Mouse (Mus musculus) spleen, postnatal 0 days (tissue): ENCODE measurements around the gene Gaa. TPM values are rescaled to one million over a fixed set of nuclear protein-coding genes. Genes with fewer than 3 reads are reported as not detected.

Experiments used
- polyA plus RNA-seq: library from polyadenylated mRNA; unstranded; fragments of >200 nt; fragmentation: Nextera tagmentation; extraction: Ambion mirVana; gene quantifications from 2 replicates; pipeline ENCODE4 v1.2.1, GENCODE M21; 2015

Gaa gene
- 17.7 and 23.8 TPM in 2 replicates for polyA plus RNA-seq

DNA sequence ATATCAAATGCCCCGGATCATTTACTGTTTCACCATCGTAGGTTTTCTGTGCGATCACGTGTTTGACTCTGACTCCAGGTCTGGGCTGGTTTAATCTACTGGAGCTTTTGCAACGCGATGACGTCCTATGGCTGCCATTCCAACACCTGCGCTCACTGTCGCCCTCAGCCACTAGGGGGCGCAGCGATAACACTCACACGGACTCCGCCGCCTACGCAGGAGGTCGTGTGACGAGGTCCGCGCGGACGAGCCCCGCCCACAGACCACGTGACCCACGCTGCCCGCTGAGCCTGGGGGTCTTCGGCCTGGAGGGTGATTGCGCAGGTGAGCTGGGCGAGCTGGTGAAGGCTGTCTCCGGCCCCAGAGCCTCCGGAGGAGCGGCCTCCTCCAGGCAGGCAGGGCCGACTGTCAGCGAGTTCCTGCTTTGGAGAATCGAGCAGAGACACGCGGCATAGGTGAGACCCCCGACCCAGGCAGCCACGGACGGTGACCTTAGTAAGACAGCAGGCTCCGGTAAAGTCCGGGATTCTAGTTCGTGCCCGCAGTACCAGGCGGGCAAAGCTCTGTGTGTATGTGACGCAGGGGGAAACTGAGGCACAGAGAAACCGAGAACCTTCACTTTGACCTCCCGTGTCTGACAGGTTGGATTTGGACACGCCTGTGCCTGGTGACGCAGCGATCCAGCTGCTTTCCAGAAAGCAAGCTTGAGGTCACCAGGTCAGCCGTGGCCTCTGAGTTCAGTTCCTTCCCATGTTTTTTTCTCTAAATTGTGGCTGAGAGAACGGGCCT is at the start of gene Gaa:
TSS of gene Gaa (plus strand) at position 120 of the 789 bp plus-strand sequence.

DNA sequence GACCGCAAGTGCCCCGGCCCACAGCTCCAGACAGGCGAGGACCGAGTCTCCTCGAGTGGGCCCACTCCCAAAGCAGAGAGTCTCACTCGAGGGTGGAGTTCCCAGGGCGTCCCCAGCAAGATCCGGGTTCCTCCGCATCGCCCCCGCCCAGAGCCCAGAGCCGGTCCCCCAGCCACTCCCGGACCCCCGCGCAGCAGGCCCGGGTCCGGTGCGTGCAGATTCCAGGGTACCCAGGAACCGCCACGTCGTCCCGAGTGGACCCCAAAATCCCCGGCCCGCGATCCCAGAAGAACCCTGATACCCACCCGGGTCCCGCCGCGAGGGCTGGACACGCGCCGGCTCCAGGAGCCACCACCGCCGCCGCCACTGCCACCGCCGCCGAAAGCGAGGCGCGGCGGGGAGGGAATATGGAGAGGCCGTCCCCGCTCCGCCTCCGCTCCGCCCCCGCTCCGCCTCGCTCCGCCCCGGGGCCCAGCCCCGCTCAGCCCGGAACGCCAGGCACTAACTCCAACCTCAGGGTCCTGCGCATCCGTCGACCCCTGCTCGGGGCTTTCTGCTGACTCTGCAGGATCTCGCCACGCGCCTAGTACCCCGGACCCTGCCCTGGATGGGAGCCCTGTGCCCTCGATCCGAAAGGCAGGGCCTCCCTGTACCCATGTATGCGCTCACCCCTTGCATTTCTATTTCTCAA is 39.5 kb upstream of the Gaa start, which contains the start of the genes Tbc1d16 and Ccdc40:
TSS of gene Tbc1d16 (minus strand) at position 409 of the 691 bp plus-strand sequence.
TSS of gene Ccdc40 (plus strand) at position 482 of the 691 bp plus-strand sequence.

DNA sequence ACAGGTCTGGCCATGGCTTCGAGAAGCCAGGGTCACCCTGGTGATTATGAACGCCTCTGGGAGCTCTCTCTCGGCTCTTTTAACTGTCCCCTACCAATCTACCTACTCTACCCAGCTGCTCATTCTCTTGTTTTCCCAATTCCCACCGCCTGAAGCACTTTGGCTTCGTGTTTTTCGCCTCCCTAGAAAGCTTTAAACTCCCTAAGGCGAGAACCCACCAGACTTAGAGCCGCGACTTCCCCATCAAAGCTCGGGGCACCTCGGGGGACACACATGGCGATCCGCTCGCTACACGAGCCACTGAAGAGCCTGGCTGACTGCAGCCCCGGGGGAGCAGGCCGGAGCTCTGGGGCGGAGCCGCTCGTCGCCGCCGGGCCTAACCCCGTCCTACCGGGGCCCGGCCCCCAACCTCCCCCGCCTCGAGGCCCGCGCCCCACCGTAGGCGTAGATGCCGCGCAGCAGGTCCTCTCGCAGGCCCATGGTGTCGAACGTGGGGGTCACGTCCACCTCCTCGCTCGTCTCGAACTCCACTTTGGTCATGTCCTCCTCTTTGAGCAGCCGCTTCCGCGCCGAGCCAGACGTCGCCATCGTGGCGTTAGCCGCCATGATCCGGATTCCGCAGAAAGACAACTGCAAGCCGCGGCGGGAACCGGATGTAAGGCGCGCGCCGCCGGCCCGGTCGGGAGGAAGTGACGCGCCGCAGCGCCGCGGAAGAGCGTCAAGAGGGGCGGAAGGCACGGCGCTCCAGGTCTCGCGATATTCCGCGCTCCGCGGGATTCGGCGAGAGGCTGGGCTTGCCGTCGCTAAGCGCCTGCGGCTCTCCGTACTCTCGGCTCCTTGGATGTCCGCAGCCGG is 31.9 kb downstream of the Gaa start, which contains the start of gene Eif4a3:
TSS of gene Eif4a3 (minus strand) at position 699 of the 855 bp plus-strand sequence.

DNA sequence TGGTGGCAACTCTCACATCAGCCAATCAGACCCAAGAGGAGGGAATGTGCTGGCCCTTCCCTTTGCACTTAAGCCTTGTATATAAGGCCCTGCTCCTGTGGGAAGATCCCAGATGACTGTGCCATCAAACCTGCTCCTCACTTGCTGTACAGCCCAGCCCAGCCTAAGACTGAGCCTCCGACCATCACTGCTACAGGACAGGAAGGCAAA is 39.9 kb downstream of the Gaa start, which contains the start of gene Card14:
TSS of gene Card14 (plus strand) at position 111 of the 210 bp plus-strand sequence.

Other genes with a start within 250 kb of the Gaa start
- gene Cbx2, start 244.9 kb upstream of the Gaa start, polyA plus RNA-seq = 1.6 and 2.5 TPM in 2 replicates
- gene Cbx8, start 226.9 kb upstream of the Gaa start, polyA plus RNA-seq = 2.2 and 2.8 TPM in 2 replicates
- gene Cbx4, start 181.7 kb upstream of the Gaa start, polyA plus RNA-seq = 3.7 and 5.1 TPM in 2 replicates
- 1.9 and 3.0 TPM in 2 replicates for gene Tbc1d16, start 39.4 kb upstream of the Gaa start, polyA plus RNA-seq
- gene Ccdc40, start 39.3 kb upstream of the Gaa start, polyA plus RNA-seq = 1.7 and 2.0 TPM in 2 replicates
- 213 and 230 TPM in 2 replicates for gene Eif4a3, start 32.2 kb downstream of the Gaa start, polyA plus RNA-seq
- gene Card14, start 39.9 kb downstream of the Gaa start, polyA plus RNA-seq = not detected in 2 replicates
- gene Sgsh, start 87.6 kb downstream of the Gaa start, polyA plus RNA-seq = 7.0 and 7.8 TPM in 2 replicates
- 3.8 and 4.5 TPM in 2 replicates for gene Slc26a11, start 87.7 kb downstream of the Gaa start, polyA plus RNA-seq
- 15.1 and 20.5 TPM in 2 replicates for gene Rnf213, start 125.2 kb downstream of the Gaa start, polyA plus RNA-seq
- 8.5 and 8.7 TPM in 2 replicates for gene Endov, start 223.5 kb downstream of the Gaa start, polyA plus RNA-seq